Mouse (Mus musculus): Measurements from ENCODE around the gene Olfr547.

- TF ChIP-seq CTCF (IDR thresholded peaks at IDR 0.05; ENCODE audit: low read depth, low read length) (no peak), POLR2A (IDR thresholded peaks at IDR 0.05; ENCODE audit: insufficient read depth, low read length) (no peak), EP300 (IDR thresholded peaks at IDR 0.05; ENCODE audit: insufficient read depth, low read depth, low read length) (no peak)
Observed at GRCm38 (mm10) chr7:102553279-102553678, 18.7 kb downstream of the Olfr547 start.
